Mouse (Mus musculus) mature B cell (primary cell): Measurements from ENCODE around the gene Srpr.

Experiments used
- in situ Hi-C: fragments of 300-500 bp; cut with MboI; formaldehyde crosslinking; loops from 2 replicates; pipeline ENCODE4 v1.14.3; 2019

Gene Srpr

DNA sequence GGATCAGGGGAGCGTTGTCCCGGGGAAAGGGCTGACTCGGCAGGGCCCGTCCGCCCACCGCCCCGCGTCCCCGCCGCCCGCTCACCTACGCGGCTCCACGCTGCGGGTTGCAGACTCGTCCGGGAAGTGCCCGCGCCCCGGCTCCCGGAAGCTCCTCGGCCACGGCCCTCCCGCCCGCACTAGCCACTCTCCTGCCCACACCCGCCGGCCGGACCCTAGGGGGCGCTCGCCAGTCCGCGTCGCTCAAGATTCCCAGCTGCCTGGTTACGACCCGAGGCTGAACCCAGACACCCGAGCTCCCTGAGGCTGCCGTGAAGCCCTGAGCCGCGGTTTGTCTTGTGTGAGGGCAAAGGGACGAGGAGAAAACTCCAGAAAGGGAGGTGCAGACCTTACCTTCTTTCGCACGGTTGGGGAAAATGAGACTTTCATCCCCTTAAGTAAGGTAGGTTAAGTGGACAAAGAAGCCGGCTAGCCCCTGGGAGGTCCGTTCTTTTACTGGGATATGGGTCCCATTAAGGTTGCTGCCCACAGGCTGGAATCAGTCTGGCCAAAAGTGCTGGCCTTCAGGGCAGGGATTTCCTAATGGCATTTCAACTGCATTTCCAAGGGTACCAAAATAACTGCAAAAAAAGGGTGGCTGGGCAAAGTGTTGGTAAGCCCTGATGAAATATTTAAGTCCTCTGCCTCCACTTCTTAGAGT, at the start of gene Srpr, which contains the start of gene Tirap:
Gene Srpr, plus strand, starts transcription at position 404 of the 700 bp plus-strand sequence.
Gene Tirap, minus strand, starts transcription at position 520 of the 700 bp plus-strand sequence.
- in situ Hi-C loops = no loop called here

DNA sequence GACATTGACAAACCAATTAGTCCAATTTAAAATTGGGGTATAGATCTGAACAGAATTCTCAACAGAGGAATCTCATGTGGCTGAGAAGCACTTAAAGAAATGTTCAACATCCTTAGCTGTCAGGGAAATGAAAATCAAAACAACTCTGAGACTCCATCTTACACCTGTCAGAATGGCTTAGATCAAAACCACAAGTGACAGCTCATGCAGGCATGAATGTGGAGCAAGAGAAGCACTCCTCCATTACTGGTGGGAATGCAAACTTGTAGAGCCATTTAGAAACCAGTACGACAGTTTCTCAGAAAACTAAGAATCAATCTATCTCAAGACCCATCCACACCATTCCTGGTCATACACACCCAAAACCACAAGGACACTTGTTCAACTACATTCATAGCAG, 47.1 kb upstream of the Srpr start:
- in situ Hi-C loops = no loop called here

DNA sequence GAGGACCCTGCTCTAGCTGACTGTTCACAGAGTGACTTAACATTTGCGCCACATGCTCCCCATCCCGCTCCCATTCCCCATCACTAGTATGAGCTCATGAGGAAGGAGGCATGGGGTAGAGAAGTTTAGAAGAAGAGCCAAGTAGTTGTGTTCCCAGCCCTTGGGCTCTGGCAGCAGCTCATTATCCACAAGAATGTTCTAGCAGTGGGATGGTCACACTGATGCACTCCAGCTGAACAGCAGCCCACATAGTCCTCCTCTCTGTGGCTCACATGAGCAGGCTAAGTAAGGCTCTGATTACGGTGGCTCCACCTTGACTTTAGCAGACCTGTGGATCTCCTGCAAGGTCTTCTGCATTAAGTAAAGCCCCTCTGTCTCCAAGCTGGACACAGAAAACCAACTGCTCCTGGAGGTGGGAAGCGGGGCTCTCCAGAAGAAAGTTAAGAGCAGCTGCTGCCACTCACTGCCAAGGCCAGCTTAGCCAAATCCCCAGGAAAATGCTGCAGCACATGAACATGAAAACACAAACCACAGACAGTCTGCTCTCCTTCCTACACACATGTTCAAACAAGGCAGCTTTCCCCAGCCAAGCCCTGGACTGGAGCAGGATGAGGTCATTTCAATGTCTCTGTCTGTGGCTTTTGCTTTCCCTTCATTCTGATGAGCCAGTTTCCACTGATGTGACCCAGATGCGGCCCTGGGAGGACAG, 43.8 kb upstream of the Srpr start:
- in situ Hi-C loops = no loop called here

DNA sequence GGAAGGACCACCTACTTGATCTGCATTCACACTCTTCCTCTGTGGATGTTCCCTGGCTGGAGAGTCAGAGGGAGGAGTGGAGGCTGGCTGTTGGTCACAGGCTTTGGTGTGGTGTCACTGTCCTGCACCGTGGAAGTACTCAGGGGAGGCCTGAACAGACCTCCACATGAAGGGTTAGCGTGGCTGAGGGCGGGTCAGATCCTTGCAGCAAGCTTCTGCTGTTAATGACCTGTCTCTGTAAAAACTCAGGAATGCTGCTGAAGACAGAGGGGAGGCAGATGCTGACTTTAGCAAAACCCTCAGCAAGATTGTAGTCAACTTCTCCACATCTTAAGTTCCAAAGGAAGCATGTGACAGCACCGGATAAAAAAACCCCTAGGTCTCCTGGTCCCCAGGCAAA, 43.1 kb upstream of the Srpr start:
- in situ Hi-C loops = no loop called here

DNA sequence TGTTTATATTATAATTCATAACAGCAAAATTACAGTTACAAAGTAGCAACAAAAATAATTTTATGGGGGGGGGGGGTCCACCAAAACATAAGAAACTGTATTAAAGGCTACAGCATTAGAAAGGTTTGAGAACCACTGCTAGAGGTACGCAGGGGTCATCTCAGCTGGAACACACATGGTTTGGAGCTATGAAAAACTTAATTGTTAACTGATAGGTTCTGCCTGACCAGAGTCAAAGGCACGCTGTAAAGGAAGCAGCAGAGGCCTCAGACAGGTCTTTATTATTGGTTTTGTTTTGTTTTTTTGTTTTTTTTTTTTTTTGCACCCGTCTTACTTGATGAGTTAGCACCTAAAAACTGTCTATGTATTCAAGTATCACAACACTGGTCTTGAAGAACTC, 41.5 kb upstream of the Srpr start:
- in situ Hi-C loops = no loop called here

DNA sequence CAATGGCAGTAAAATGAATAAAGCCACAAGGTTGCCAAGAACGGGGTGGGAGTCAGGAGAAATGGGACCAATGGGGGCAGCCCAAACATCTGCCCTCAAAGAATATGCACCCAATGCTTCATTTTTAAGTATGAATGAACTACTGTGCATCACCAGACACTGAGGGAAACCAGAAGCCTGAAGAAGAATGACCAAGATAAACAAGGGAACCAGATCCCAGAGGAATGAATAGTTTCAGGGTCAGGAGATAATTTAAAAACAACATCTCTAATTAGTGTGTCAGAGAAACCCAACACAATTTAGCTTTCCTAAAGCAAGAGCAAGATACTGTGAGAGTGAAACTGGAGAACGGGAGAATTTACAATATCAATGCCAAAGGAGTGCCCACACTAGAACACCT, 39.3 kb upstream of the Srpr start:
- in situ Hi-C loops = no loop called here

DNA sequence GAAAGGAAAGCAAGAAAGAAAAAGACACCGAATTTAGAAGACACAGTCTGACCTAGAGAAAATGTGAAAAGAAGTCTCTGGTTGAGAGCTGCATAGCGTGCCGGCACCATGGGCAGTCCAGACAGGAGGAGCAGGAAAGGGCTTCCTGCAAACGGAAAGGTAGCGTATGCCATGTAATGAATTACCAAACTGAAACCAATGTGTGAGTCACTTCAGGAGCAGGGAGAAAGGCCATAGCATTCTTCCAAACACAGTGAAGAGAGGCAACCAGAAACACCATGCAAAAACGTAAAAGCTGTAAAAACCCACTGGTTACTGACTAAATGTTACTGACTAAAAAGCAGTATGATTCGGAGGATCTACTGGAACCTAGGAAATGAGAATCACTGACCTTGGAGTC, 38.3 kb upstream of the Srpr start:
- in situ Hi-C loops = no loop called here

DNA sequence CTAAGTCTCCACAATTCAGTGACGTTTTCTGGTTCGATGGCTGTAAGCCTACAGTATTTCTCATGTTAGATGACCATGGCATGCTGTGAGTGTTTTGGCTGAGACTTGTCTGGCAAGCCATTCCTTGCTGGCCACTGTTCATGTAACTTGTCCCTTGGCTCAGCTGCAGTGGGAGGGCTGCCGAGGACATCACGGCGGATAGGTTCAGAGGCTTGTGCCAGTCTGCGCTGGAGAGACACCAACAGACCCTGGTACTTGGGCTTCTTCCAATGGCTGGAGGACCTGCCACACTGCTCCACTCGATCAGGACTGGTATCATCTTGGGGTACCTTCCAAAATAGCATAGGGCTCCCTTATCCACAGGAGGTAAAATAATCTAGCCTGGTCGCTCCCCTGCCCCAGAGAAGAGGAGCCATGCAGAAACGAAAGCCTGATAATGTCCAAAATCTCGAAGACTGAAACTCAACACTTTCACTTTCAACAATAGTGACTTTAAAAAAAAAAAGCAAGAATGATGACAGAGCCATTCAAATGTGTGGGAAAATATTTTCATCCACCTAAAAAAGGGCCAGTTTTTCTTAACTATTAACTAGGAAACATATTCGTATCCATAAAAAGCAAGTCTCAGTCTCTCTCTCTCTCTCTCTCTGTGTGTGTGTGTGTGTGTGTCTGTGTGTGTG, 36.8 kb upstream of the Srpr start:
- in situ Hi-C loops = no loop called here

DNA sequence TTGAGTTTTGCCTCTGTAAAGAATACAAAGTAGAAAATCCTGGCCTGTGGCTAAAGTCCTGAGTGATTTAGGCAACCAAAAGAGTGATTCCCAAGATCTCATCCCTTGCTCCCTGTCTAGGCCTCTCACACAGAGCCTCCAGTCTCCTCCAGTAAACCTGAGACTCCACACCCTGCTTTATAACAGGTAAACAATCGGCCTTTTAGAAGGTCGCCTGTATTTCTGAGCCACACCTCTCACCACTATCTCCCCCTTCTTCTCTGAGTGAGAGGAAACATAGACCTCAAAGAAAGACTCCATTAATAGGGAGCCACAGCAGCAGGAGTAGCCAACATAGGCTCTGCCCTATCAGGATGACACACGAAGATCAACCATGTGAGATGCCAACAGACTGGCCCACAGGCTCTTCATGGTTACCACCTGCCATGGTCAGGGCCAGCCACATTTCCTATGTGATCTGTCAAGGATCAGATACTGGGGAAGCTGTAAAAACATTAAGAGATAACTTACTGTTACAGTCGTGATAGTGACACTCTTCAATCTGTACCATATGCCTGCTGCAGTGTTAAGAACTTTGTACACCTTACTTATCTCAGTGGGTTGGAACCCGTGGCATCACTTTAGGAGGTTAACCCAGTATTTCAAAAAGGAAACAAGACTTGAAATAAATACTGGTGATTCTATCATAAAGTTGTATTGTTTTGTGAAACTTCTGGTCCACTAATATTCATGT, 35.7 kb upstream of the Srpr start:
- in situ Hi-C loops = no loop called here

DNA sequence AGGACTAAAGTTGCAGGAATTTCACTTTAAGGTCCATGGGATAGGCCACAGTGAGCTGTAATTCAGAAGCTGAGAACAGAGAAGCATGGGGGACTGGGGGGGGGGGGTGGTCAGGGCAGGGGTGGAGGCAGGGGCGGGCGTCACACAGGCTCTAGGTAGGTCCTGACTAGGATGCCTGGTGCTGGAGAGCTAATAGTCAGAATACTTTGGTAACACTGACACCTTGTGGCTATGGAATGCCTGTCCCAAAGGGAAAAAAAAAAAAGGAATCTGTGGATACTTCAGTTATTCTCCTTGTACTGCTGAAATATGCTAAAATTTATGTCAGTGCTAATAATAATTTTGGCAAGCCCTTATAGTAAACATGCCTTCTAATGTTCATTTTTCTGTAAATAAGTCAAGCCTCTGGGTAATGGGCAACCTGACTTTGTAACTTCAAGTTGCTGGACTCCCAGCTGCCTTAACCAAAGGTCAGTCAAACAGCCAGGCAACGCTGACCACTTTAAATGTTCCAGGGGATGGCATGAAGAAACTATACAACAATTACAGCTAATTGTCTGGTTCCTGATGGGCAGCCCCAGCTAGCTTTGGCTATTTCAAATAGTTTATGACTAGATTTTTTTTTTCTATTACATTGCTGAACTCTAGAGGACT, 33.7 kb upstream of the Srpr start:
- in situ Hi-C loops = no loop called here

DNA sequence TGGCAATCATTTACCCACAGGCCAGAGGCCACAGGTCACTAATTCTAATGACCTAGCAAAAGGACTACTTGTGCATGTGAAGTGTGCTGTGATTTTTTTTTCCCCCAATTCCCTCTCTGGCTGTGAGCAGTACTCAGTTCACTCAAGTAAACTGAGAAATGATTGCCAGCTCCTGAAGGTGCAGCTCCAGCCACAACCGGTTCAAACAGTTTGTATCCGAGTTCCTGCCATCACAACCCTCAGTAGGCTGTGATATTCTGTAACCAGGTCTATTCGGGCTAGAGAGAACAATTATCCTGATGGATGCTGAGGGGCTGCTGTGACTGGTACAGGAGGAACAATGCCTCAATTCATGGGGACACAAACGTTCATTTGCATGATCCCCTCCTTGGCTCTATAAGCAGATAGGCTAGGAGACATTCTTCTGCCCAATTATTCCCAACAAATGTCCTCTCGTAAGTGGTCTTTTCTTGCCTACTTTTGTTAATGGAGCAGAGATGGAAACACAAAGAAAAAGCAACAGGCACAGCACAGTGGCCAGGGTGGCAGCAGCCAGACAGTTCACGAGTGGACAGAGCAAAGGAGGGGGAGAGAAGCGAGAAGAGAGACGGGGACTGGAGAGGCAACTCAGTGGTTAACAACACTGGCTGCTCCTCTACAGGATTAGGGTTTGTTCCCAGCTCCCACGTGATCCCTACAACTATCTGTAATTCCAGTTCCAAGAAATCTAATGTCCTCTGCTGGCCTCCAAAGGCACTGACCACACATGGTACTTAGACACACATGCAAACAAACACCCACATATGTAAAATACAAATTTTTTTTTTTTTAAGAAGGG, 33.0 kb upstream of the Srpr start:
- in situ Hi-C loops = no loop called here

DNA sequence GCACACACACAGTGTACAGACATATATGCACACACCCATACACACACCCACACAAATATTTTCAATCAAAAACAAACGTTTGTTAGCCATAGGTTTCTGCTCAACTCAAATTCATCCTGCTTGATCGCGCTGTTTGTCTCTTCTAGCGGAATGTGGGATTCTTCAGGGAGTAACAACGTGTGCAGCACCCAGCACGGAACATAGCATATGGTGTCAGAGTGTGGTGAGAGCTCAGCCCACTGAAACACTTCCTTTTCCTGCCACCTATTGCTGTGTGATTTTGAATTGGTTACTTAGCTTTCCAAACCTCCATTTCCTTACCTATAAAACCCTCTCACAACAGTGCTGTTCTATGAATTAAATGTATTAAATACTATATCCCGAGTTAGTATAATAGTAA, 29.9 kb upstream of the Srpr start:
- in situ Hi-C loops = no loop called here

DNA sequence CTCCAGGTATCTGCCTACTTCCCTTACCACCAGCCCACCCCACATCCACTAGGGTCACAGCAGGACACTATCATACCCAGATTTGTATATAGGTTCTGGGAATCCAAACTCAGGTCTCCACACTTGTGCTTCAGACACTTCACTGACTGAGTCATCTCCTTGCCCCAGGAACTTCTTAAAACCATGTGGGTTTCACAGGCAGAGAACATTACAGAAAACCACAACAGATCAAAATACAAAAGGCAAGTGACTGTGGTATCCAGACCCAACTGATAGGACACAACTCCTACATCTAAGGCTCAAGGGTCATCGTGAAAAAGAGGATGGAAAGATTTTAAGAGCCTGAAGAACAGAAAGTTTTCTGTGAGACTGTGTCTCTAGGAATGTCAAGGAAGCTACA, 26.6 kb upstream of the Srpr start:
- in situ Hi-C loops = no loop called here

DNA sequence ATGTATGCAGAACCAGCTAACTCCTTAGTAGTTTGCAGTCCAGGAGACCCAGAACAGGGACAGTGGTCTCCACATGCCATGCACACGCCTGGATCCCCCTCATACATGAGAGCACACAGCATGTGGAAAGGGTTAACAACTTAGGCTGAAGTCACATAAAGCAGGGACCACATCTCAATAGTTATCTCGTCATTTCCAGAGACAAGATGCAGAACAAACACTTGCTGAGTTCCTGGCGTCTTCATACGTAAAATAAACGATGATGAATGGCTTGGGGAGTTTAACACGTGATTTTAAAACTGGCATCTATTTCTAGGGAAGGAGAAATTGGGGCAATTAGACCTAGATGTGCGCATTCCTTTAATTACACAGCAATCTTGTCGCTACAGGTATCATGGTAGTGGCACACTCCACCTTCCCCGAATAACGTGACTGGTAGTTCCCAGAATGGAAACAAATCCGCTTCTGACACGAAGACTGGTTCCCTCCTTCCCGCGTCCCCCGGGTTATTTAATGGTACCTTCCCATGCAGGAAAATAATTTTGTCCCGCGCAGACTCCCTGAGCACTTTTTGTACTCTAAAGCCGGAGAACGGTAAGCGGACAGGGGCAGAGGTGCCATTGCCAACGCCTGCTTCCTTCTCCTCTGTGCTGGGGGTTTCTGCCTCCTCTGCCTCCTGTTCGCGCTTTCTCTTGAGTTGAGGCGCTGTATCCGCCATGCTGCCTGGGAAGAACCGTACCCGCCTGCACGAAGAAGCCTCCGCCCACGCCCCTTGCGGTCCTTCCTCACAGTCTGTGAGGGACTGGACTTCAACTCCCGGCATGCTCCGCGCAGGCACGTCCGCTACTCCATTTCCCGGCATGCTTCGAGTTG, 24.5 kb upstream of the Srpr start, which contains the start of gene Dcps:
Gene Dcps, minus strand, starts transcription at position 811 of the 873 bp plus-strand sequence.
- in situ Hi-C loops = no loop called here

DNA sequence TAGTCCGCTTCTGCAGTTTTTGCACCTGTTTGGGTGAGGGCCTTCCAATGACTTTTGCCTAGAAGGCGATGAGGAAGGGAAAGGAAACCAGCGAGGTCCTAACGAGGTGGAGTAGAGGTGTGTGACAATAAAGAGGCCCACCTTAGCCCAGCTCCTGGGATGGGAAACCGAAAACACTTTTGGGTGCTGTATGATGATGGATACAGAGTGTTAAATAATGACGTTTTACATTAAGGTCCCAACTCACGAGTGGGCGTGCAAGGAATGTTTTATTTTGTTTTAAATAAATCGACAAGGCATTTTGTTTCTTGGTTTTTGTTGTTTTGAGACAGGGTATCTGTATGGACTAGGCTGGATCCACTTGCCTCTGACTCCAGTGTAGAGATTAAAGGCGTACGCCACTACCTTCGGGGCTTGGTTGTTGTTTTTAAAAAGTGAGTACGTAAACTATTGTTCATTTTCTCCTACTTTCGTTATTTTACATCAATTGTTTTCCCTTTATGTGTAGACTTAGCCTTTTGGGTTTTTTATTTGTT, 23.8 kb upstream of the Srpr start:
- in situ Hi-C loops = no loop called here

DNA sequence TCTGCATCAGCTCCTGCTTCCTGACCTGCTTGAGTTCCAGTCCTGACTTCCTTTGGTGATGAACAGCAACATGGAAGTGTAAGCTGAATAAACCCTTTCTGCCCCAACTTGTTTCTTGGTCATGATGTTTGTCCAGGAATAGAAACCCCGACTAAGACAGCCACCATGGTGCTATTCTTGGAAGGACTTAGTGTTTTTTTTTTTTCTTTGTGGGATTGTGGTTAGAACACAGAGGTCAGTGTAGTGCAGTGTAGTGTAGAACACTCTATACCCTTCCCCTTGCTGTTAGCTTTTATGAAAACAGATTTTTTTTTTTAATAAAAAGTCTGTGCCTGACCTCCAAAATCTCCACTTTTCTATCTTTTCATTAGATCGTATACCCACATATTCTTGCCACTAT, 17.1 kb upstream of the Srpr start:
- in situ Hi-C loops = no loop called here

DNA sequence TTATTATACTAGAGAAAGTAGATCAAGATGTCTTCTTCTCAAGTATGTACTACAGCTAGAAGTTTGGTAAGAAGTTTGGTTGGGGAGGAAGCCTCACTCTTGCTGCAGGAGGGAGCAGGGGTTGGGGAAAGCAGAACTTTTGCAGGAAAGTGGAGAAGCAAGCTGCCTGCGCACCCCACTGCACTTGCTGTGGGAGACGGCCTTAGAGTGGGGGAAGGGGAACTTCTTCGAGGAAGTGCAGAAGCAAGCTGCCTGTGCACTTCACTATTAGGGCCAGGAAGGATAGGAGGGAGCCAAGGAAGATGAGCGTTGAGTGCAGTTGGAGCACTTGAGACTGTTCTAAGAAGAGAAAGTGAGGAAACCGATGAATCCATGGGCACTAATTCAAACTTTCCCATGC, 16.6 kb upstream of the Srpr start:
- in situ Hi-C loops = no loop called here

DNA sequence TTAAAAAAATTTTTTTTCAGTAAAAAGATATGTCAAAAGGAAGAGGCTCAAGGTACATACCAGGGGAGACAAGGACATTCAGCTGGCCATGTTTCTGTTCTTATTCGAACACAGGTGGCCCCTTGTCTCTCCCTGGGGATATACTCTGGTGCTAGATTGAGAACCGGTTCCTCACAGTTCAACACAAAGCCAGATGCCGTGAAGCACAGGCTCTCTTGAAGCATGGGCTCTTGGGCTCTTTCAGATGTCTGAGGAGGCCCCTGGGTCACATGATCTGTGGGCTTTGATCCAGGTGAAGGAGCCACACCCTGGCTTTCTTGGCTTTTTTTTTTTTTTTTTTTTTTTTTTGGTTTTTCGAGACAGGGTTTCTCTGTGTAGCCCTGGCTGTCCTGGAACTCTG, 13.5 kb upstream of the Srpr start:
- in situ Hi-C loops = no loop called here

DNA sequence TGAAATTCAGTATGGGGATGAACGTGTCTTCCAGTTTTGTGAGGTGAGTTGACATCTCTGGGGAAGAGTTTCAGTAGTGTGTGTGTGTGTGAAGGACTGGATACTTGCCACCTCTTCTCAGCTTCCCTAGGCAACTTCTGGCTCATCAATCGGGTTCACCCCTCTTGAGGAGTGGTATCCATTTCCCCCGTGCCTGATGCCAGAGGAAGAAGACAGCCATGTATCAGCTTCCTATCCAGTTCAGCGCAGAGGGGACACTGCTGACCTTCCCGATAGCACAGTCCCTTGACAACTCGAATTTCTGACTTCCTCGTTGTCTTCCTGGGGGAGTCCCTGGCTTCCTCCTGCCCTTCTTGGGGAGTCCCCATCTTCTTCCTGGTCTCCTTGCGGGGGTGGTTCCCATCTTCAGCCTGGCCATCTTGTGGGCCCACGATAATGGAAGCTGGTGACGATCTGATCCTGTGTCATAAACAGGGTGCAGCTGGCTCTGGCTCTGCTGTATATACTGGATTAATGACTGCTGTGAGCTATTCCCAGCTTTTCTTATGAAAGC, 12.5 kb upstream of the Srpr start:
- in situ Hi-C loops = no loop called here
